In the genomic region with DNA sequence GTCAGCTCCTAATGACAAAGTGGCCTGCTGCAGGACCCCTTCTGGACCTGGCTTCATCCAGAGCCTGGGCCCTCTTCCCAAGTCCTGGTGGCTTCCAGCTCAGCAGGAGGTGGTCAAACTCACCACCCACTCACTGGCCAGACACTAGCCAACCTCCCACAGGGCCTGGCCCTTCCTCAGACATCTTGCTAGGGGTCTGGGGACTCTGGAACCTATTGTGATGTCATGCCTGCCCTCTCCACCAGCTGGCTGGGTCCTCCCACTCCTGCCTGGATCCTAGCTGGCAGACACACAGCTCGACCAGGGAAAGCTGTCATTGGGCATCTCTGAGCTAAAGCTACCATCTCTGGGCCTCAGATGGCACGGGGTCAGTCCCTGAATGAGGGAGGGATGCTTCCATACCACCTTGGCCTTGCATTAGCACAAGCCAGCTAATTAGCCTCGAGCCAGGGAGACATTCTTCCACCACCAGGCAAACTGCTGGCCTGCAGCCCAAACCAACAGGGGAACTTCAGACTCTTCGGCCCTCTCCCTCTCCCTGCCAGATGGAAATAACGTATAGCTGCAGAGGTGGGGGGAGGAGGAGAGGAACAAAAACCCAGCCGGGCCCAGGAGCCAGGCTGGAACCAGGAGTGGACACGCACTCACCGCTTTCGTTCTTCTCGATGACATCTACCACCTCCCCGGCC, we compare ENCODE assay signal across 8 mouse cellular contexts.
DNase-seq lines count a peak whose midpoint lies in the region; ATAC-seq and TF ChIP-seq lines count a peak whose summit lies in the region.

No protein-coding gene starts in this region.

- peak overlapping the region; percentile 87 for H3K9ac ChIP-seq in lung, embryonic 14.5 days
- peak overlapping the region; percentile 91 for H3K9ac ChIP-seq in heart, embryonic 14.5 days (ENCODE audit: low read length)
- H3K9ac ChIP-seq in neural tube, embryonic 11.5 days (ENCODE audit: low read length), result peak overlapping the region; percentile 63

- H3K36me3 ChIP-seq in lung, embryonic 14.5 days (ENCODE audit: insufficient read depth), result peaks cover 29% of the 10 kb centered on the region
- H3K36me3 ChIP-seq in heart, embryonic 14.5 days (ENCODE audit: control insufficient read depth, insufficient read depth, low read length), result peaks cover 31% of the 10 kb centered on the region
- H3K36me3 ChIP-seq in neural tube, embryonic 11.5 days (ENCODE audit: control insufficient read depth, insufficient read depth, low read length), result no peaks in the 10 kb centered on the region

- no peak for TF ChIP-seq POLR2A in cerebellum, adult 2 months (IDR thresholded peaks at IDR 0.05; ENCODE audit: borderline replicate concordance, insufficient read depth, low read length)

- H3K4me2 ChIP-seq in lung, embryonic 14.5 days, result peak overlapping the region; percentile 94
- peak overlapping the region; percentile 91 for H3K4me2 ChIP-seq in heart, embryonic 14.5 days (ENCODE audit: low read length)
- peak overlapping the region; percentile 50 for H3K4me2 ChIP-seq in neural tube, embryonic 11.5 days (ENCODE audit: low read depth)

- WGBS in lung, embryonic 14.5 days, result 7% methylated on average over 11 of the region's 11 CpGs
- WGBS in cerebellum, adult 2 months, result 22% methylated on average over 11 of the region's 11 CpGs
- WGBS in heart, embryonic 14.5 days, result 7% methylated on average over 10 of the region's 11 CpGs
- 14% methylated on average over 11 of the region's 11 CpGs for WGBS in neural tube, embryonic 11.5 days

- DNase-seq in lung, embryonic 14.5 days, result peak; percentile 82
- no peak for DNase-seq in lung, postnatal 14 days
- peak; percentile 60 to 65 for DNase-seq in cerebellum, adult 2 months
- DNase-seq in kidney, postnatal 4 days, result peak; percentile 66 to 76
- no peak for DNase-seq in neural tube, embryonic 11.5 days (ENCODE audit: low spot score)
- DNase-seq in ovary, postnatal 14 days (ENCODE audit: low spot score), result no peak
- no peak for DNase-seq in T-cell, adult 2 months (ENCODE audit: low spot score)

- H3K4me1 ChIP-seq in lung, embryonic 14.5 days (ENCODE audit: insufficient read depth), result peaks cover 34% of the 10 kb centered on the region
- H3K4me1 ChIP-seq in cerebellum, adult 2 months (ENCODE audit: control insufficient read depth, insufficient read depth, low read length), result peaks cover 16% of the 10 kb centered on the region
- peaks cover 50 to 75% of the 10 kb centered on the region in 2 experiments for H3K4me1 ChIP-seq in heart, embryonic 14.5 days (ENCODE audit: control insufficient read depth in 2 of 2, insufficient read depth in 2 of 2, low read length in 2 of 2)
- peaks cover 15% of the 10 kb centered on the region for H3K4me1 ChIP-seq in neural tube, embryonic 11.5 days (ENCODE audit: control insufficient read depth, insufficient read depth, low read length)

- H3K27me3 ChIP-seq in lung, embryonic 14.5 days (ENCODE audit: insufficient read depth, low read length), result no peaks in the 10 kb centered on the region
- H3K27me3 ChIP-seq in cerebellum, adult 2 months (ENCODE audit: control insufficient read depth, insufficient read depth, low read length), result no peaks in the 10 kb centered on the region
- H3K27me3 ChIP-seq in heart, embryonic 14.5 days (ENCODE audit: control insufficient read depth, insufficient read depth, low read length), result no peaks in the 10 kb centered on the region
- no peaks in the 10 kb centered on the region for H3K27me3 ChIP-seq in neural tube, embryonic 11.5 days (ENCODE audit: control insufficient read depth, insufficient read depth, low read length)

- ATAC-seq in lung, embryonic 14.5 days (ENCODE audit: insufficient read depth), result peak; percentile 28
- ATAC-seq in heart, embryonic 14.5 days (ENCODE audit: insufficient number of reproducible peaks, insufficient read depth, low FRiP score, low read depth), result peak; percentile 45; the same call in 1 of the 2 replicates
- ATAC-seq in neural tube, embryonic 11.5 days (ENCODE audit: insufficient read depth, low FRiP score, low TSS enrichment), result 0 out of 2 replicates have a peak, but pooled peaks have one; percentile 14

- H3K4me3 ChIP-seq in lung, embryonic 14.5 days (ENCODE audit: low read depth, low read length), result peak overlapping the region; percentile 63
- H3K4me3 ChIP-seq in cerebellum, adult 2 months (replicated peaks; ENCODE audit: insufficient read depth, low read depth, low read length), result peak overlapping the region; percentile 6
- H3K4me3 ChIP-seq in heart, embryonic 14.5 days (ENCODE audit: control insufficient read depth in 1 of 2, insufficient read depth in 1 of 2, low read depth in 1 of 2, low read length in 2 of 2), result peak overlapping the region; percentile 49 to 56
- H3K4me3 ChIP-seq in neural tube, embryonic 11.5 days (ENCODE audit: low read depth, low read length), result peak overlapping the region; percentile 35

- TF ChIP-seq CTCF in lung, embryonic 14.5 days (IDR thresholded peaks at IDR 0.05; ENCODE audit: low read depth), result no peak; the same call in 1 of the 2 replicates
- no peak for TF ChIP-seq CTCF in cerebellum, adult 2 months (IDR thresholded peaks at IDR 0.05; ENCODE audit: borderline replicate concordance, insufficient read depth, low read depth, low read length)

- peak overlapping the region; percentile 97 for H3K27ac ChIP-seq in lung, embryonic 14.5 days (ENCODE audit: low read depth)
- no peak overlapping the region for H3K27ac ChIP-seq in cerebellum, adult 2 months (ENCODE audit: insufficient read depth, low read length)
- H3K27ac ChIP-seq in heart, embryonic 14.5 days (replicated peaks in 1 of 2; ENCODE audit: control insufficient read depth in 1 of 2, insufficient read depth in 1 of 2, low read depth in 2 of 2, low read length in 2 of 2), result peak overlapping the region; percentile 96 to 97
- H3K27ac ChIP-seq in neural tube, embryonic 11.5 days (ENCODE audit: low read depth, low read length), result peak overlapping the region; percentile 28; the same call in 1 of the 2 replicates

- no peaks in the 10 kb centered on the region for H3K9me3 ChIP-seq in lung, embryonic 14.5 days (ENCODE audit: low read depth, low read length)
- no peaks in the 10 kb centered on the region for H3K9me3 ChIP-seq in heart, embryonic 14.5 days (ENCODE audit: control insufficient read depth, low read length)
- no peaks in the 10 kb centered on the region for H3K9me3 ChIP-seq in neural tube, embryonic 11.5 days (ENCODE audit: control insufficient read depth, low read length)

Comparison
In these comparisons a context has a peak if more than half of its experiments do, and no peak if none do; other contexts are left out.
1. DNase-seq: peak in lung, embryonic 14.5 days (single experiment), cerebellum, adult 2 months (2 of 2) and kidney, postnatal 4 days (2 of 2); none in lung, postnatal 14 days (single experiment), neural tube, embryonic 11.5 days (single experiment), ovary, postnatal 14 days (single experiment) and T-cell, adult 2 months (single experiment).
2. H3K4me3 ChIP-seq: peak in every context shown above with its lines; median percentile 63 in lung, embryonic 14.5 days; 52 in heart, embryonic 14.5 days; 35 in neural tube, embryonic 11.5 days; 6 in cerebellum, adult 2 months.
3. Peak in every context shown above with its lines, with median percentiles within 50 percentile points of each other: ATAC-seq, H3K4me2 ChIP-seq and H3K9ac ChIP-seq.